Mouse (Mus musculus) heart, embryonic 15.5 days (tissue): ENCODE results near the gene Nipal4. TPM values are rescaled to one million over a fixed set of nuclear protein-coding genes. Genes with fewer than 3 reads are reported as not detected.

Experiments used
- ATAC-seq: fragments of 200-750 bp; cut with Nextera tagmentation; replicated peaks from 2 replicates; pipeline ENCODE4 v1.8.0; 2017; ENCODE audit warnings: low read depth, moderate TSS enrichment; ENCODE audit not compliant: insufficient number of reproducible peaks, insufficient read depth, low FRiP score
- H3K27ac ChIP-seq: fragments of 300-500 bp; sonication (generic); 2 replicates; pipeline ENCODE4 v1.5.1; 2015; ENCODE audit warnings: mild to moderate bottlenecking, inconsistent platforms
- H3K27me3 ChIP-seq: fragments of 300-500 bp; sonication (generic); 2 replicates; pipeline ENCODE4 v1.6.1; 2015; ENCODE audit warnings: inconsistent platforms
- H3K36me3 ChIP-seq: fragments of 300-500 bp; sonication (generic); 2 replicates; pipeline ENCODE4 v1.6.1; 2015; ENCODE audit warnings: mild to moderate bottlenecking, inconsistent platforms
- H3K4me1 ChIP-seq: fragments of 300-500 bp; sonication (generic); replicated peaks from 2 replicates; pipeline ENCODE4 v1.6.1; 2015; ENCODE audit warnings: inconsistent platforms
- H3K4me2 ChIP-seq: fragments of 300-500 bp; sonication (generic); 2 replicates; pipeline ENCODE4 v1.6.1; 2015; ENCODE audit warnings: inconsistent platforms, mild to moderate bottlenecking, moderate library complexity
- H3K4me3 ChIP-seq: fragments of 300-500 bp; sonication (generic); 2 replicates; pipeline ENCODE4 v1.5.1; 2015; ENCODE audit warnings: mild to moderate bottlenecking, inconsistent platforms
- H3K9ac ChIP-seq: fragments of 300-500 bp; sonication (generic); 2 replicates; pipeline ENCODE4 v1.6.1; 2015; ENCODE audit warnings: mild to moderate bottlenecking, inconsistent platforms
- H3K9me3 ChIP-seq: fragments of 300-500 bp; sonication (generic); replicated peaks from 2 replicates; pipeline ENCODE4 v1.6.1; 2016; ENCODE audit warnings: inconsistent platforms
- WGBS: fragments of 180-500 bp; shearing (Covaris S2); methylation state at CpG from one replicate; pipeline ENCODE4 v1.1.7; 2015; ENCODE audit warnings: mixed read lengths; 5-methylcytosine and 5-hydroxymethylcytosine counted together
- polyA plus RNA-seq: library from polyadenylated mRNA; unstranded; fragments of >200 nt; fragmentation: Nextera tagmentation; extraction: Ambion mirVana; gene quantifications from 2 replicates; pipeline ENCODE4 v1.2.1, GENCODE M21; 2015

The Nipal4 gene
- polyA plus RNA-seq, 1 experiment from 2014 or later: 5.3 TPM

GRCm38 (mm10) chr11:46156945-46157344 lies 9.4 kb downstream of the Nipal4 start:
- no peaks in the 10 kb centered on the region for H3K36me3 ChIP-seq
- no peaks in the 10 kb centered on the region for H3K27me3 ChIP-seq
- H3K4me1 ChIP-seq: no peaks in the 10 kb centered on the region
- ATAC-seq: no peak
- no peak overlapping the region for H3K4me3 ChIP-seq
- no peak overlapping the region for H3K9ac ChIP-seq
- H3K9me3 ChIP-seq: no peaks in the 10 kb centered on the region
- WGBS: 87% methylated on average over 8 of the region's 8 CpGs
- no peak overlapping the region for H3K4me2 ChIP-seq
- no peak overlapping the region for H3K27ac ChIP-seq

- ATAC-seq: no peak
- 90% methylated on average over 5 of the region's 5 CpGs for WGBS
- H3K9me3 ChIP-seq: no peaks in the 10 kb centered on the region
- H3K9ac ChIP-seq: no peak overlapping the region
- H3K27me3 ChIP-seq: no peaks in the 10 kb centered on the region
- H3K4me2 ChIP-seq: no peak overlapping the region
- H3K36me3 ChIP-seq: peaks cover 44% of the 10 kb centered on the region
- no peak overlapping the region for H3K27ac ChIP-seq
- H3K4me1 ChIP-seq: no peaks in the 10 kb centered on the region
- no peak overlapping the region for H3K4me3 ChIP-seq
Observed at GRCm38 (mm10) chr11:46146619-46147018, 19.7 kb downstream of the Nipal4 start.

- no peak for ATAC-seq
- Histone ChIP-seq H3K4me1 (no peaks in the 10 kb centered on the region), H3K27me3 (no peaks in the 10 kb centered on the region), H3K27ac (no peak overlapping the region), H3K9ac (no peak overlapping the region), H3K4me3 (no peak overlapping the region), H3K36me3 (peaks cover 57% of the 10 kb centered on the region), H3K9me3 (no peaks in the 10 kb centered on the region), H3K4me2 (no peak overlapping the region)
- WGBS: 83% methylated on average over 11 of the region's 11 CpGs
Observed at GRCm38 (mm10) chr11:46145163-46145875, 21.0 kb downstream of the Nipal4 start.

GRCm38 (mm10) chr11:46143342-46143741 lies 23.0 kb downstream of the Nipal4 start:
- Histone ChIP-seq H3K4me3 (no peak overlapping the region), H3K4me2 (no peak overlapping the region), H3K4me1 (no peaks in the 10 kb centered on the region), H3K9ac (no peak overlapping the region), H3K9me3 (no peaks in the 10 kb centered on the region), H3K36me3 (peaks cover 76% of the 10 kb centered on the region), H3K27me3 (no peaks in the 10 kb centered on the region), H3K27ac (no peak overlapping the region)
- WGBS: 76% methylated on average over 6 of the region's 6 CpGs
- no peak for ATAC-seq

GRCm38 (mm10) chr11:46134899-46135298 lies 31.4 kb downstream of the Nipal4 start:
- 81% methylated on average over 2 of the region's 2 CpGs for whole genome bisulfite sequencing
- peaks cover 78% of the 10 kb centered on the region for H3K36me3 ChIP-seq

GRCm38 (mm10) chr11:46131022-46131986 lies 35.0 kb downstream of the Nipal4 start:
- peaks cover 12% of the 10 kb centered on the region; the same call in 1 of the 2 replicates for H3K4me1 ChIP-seq
- H3K4me3 ChIP-seq: no peak overlapping the region
- peaks cover 73% of the 10 kb centered on the region for H3K36me3 ChIP-seq
- no peak overlapping the region for H3K9ac ChIP-seq
- H3K27me3 ChIP-seq: no peaks in the 10 kb centered on the region
- 68% methylated on average over 17 of the region's 17 CpGs for WGBS
- no peak overlapping the region for H3K27ac ChIP-seq
- H3K4me2 ChIP-seq: no peak overlapping the region
- ATAC-seq: no peak
- no peaks in the 10 kb centered on the region for H3K9me3 ChIP-seq

More at GRCm38 (mm10) chr11:46134899-46135298, 31.4 kb downstream of the Nipal4 start:
- Histone ChIP-seq H3K4me2 (no peak overlapping the region), H3K4me3 (no peak overlapping the region), H3K9me3 (no peaks in the 10 kb centered on the region), H3K4me1 (0 out of 2 replicates have a peak, but pooled peaks cover 5% of the 10 kb centered on the region), H3K9ac (no peak overlapping the region), H3K27ac (no peak overlapping the region), H3K27me3 (no peaks in the 10 kb centered on the region)
- ATAC-seq: no peak

- no peak overlapping the region for H3K27ac ChIP-seq
- ATAC-seq: no peak
Observed at GRCm38 (mm10) chr11:46128548-46128945, 37.8 kb downstream of the Nipal4 start.

GRCm38 (mm10) chr11:46127621-46128547 lies 38.4 kb downstream of the Nipal4 start:
- peak; percentile 56; the same call in 1 of the 2 replicates for ATAC-seq
- no peak overlapping the region for H3K4me2 ChIP-seq
- 71% methylated on average over 15 of the region's 15 CpGs for WGBS
- peaks cover 68% of the 10 kb centered on the region for H3K36me3 ChIP-seq
- H3K27ac ChIP-seq: peak overlapping the region; percentile 54
- H3K4me3 ChIP-seq: no peak overlapping the region
- no peaks in the 10 kb centered on the region for H3K27me3 ChIP-seq
- H3K4me1 ChIP-seq: peaks cover 12% of the 10 kb centered on the region; the same call in 1 of the 2 replicates
- H3K9ac ChIP-seq: no peak overlapping the region
- no peaks in the 10 kb centered on the region for H3K9me3 ChIP-seq

More at GRCm38 (mm10) chr11:46128548-46128945, 37.8 kb downstream of the Nipal4 start:
- Histone ChIP-seq H3K27me3 (no peaks in the 10 kb centered on the region), H3K36me3 (peaks cover 66% of the 10 kb centered on the region), H3K9me3 (no peaks in the 10 kb centered on the region), H3K4me1 (peaks cover 12% of the 10 kb centered on the region; the same call in 1 of the 2 replicates), H3K4me3 (no peak overlapping the region), H3K4me2 (no peak overlapping the region), H3K9ac (no peak overlapping the region)
- 63% methylated on average over 9 of the region's 9 CpGs for WGBS

GRCm38 (mm10) chr11:46126827-46127410 lies 39.4 kb downstream of the Nipal4 start:
- H3K27me3 ChIP-seq: no peaks in the 10 kb centered on the region
- no peak overlapping the region for H3K4me2 ChIP-seq
- H3K9ac ChIP-seq: no peak overlapping the region
- peaks cover 12% of the 10 kb centered on the region; the same call in 1 of the 2 replicates for H3K4me1 ChIP-seq
- H3K36me3 ChIP-seq: peaks cover 70% of the 10 kb centered on the region
- H3K4me3 ChIP-seq: no peak overlapping the region
- ATAC-seq: no peak
- peak overlapping the region; percentile 54; the same call in 1 of the 2 replicates for H3K27ac ChIP-seq
- no peaks in the 10 kb centered on the region for H3K9me3 ChIP-seq
- 84% methylated on average over 11 of the region's 11 CpGs for WGBS

GRCm38 (mm10) chr11:46126317-46126716 lies 40.0 kb downstream of the Nipal4 start:
- H3K9ac ChIP-seq: no peak overlapping the region
- no peak for ATAC-seq
- H3K4me1 ChIP-seq: peaks cover 15% of the 10 kb centered on the region
- no peak overlapping the region for H3K27ac ChIP-seq
- H3K4me2 ChIP-seq: no peak overlapping the region
- H3K4me3 ChIP-seq: no peak overlapping the region
- WGBS: 88% methylated on average over 7 of the region's 7 CpGs
- no peaks in the 10 kb centered on the region for H3K9me3 ChIP-seq
- no peaks in the 10 kb centered on the region for H3K27me3 ChIP-seq
- peaks cover 69% of the 10 kb centered on the region for H3K36me3 ChIP-seq
